Mouse (Mus musculus) liver, embryonic 16.5 days (tissue): Measurements from ENCODE around the gene Rps27rt. TPM values are rescaled to one million over a fixed set of nuclear protein-coding genes. Genes with fewer than 3 reads are reported as not detected.

Experiments
- ATAC-seq: fragments of 200-750 bp; cut with Nextera tagmentation; 2 replicates; pipeline ENCODE4 v1.8.0; 2017; ENCODE audit warnings: low read depth, mild to moderate bottlenecking, moderate number of reproducible peaks, moderate library complexity
- H3K27ac ChIP-seq: fragments of 300-500 bp; sonication (generic); 2 replicates; pipeline ENCODE4 v1.5.1; 2014; ENCODE audit warnings: mild to moderate bottlenecking, low read length
- H3K27me3 ChIP-seq: fragments of 300-500 bp; sonication (generic); 2 replicates; pipeline ENCODE4 v1.6.1; 2014; ENCODE audit warnings: low read depth, low read length, mixed read lengths; ENCODE audit not compliant: control insufficient read depth, insufficient read depth
- H3K36me3 ChIP-seq: fragments of 300-500 bp; sonication (generic); 2 replicates; pipeline ENCODE4 v1.6.1; 2014; ENCODE audit warnings: mild to moderate bottlenecking; ENCODE audit not compliant: control insufficient read depth, insufficient read depth
- H3K4me1 ChIP-seq: fragments of 300-500 bp; sonication (generic); 2 replicates; pipeline ENCODE4 v1.6.1; 2014; ENCODE audit warnings: low read depth, low read length, mixed read lengths; ENCODE audit not compliant: control insufficient read depth
- H3K4me2 ChIP-seq: fragments of 300-500 bp; sonication (generic); 2 replicates; pipeline ENCODE4 v1.6.1; 2014; ENCODE audit warnings: low read depth, low read length, mixed read lengths
- H3K4me3 ChIP-seq: fragments of 300-500 bp; sonication (generic); 2 replicates; pipeline ENCODE4 v1.5.1; 2014; ENCODE audit warnings: low read depth, mild to moderate bottlenecking, low read length
- H3K9ac ChIP-seq: fragments of 300-500 bp; sonication (generic); 2 replicates; pipeline ENCODE4 v1.6.1; 2014; ENCODE audit warnings: low read depth, low read length
- H3K9me3 ChIP-seq: fragments of 300-500 bp; sonication (generic); replicated peaks from 2 replicates; pipeline ENCODE4 v1.6.1; 2016; ENCODE audit warnings: low read length; ENCODE audit not compliant: control insufficient read depth
- WGBS: fragments of 180-500 bp; shearing (Covaris S2); extraction: QIAGEN DNeasy Blood & Tissue Kit; methylation state at CpG from one replicate; pipeline ENCODE4 v1.1.7; 2014; ENCODE audit not compliant: insufficient replicate concordance; 5-methylcytosine and 5-hydroxymethylcytosine counted together
- polyA plus RNA-seq: library from polyadenylated mRNA; unstranded; fragments of >200 nt; fragmentation: Nextera tagmentation; extraction: Ambion mirVana; gene quantifications from 2 replicates; pipeline ENCODE4 v1.2.1, GENCODE M21; 2015

Gene Rps27rt
- polyA plus RNA-seq, 1 experiment from 2014 or later = 96.9 TPM

- Histone ChIP-seq H3K9ac (no peak overlapping the region), H3K4me1 (no peaks in the 10 kb centered on the region), H3K9me3 (no peaks in the 10 kb centered on the region), H3K4me3 (no peak overlapping the region), H3K27ac (no peak overlapping the region), H3K36me3 (no peaks in the 10 kb centered on the region), H3K4me2 (no peak overlapping the region), H3K27me3 (no peaks in the 10 kb centered on the region)
- ATAC-seq = no peak
- WGBS = 52% methylated on average over 3 of the region's 3 CpGs
These were observed 37.9 kb downstream of the Rps27rt start for GRCm38 (mm10) chr9:114944642-114945041.

GRCm38 (mm10) chr9:114936687-114937086 lies 45.9 kb downstream of the Rps27rt start:
- WGBS = 54% methylated on average over 2 of the region's 2 CpGs
- H3K4me2 ChIP-seq = no peak overlapping the region
- no peak overlapping the region for H3K9ac ChIP-seq
- no peaks in the 10 kb centered on the region for H3K27me3 ChIP-seq
- no peaks in the 10 kb centered on the region for H3K36me3 ChIP-seq
- peaks cover 10% of the 10 kb centered on the region for H3K4me1 ChIP-seq
- H3K4me3 ChIP-seq = no peak overlapping the region
- no peaks in the 10 kb centered on the region for H3K9me3 ChIP-seq
- H3K27ac ChIP-seq = no peak overlapping the region
- no peak for ATAC-seq

GRCm38 (mm10) chr9:114935321-114935720 lies 47.2 kb downstream of the Rps27rt start:
- Histone ChIP-seq H3K9ac (no peak overlapping the region), H3K4me2 (no peak overlapping the region), H3K27ac (no peak overlapping the region), H3K4me3 (no peak overlapping the region), H3K9me3 (no peaks in the 10 kb centered on the region), H3K4me1 (peaks cover 10% of the 10 kb centered on the region), H3K27me3 (no peaks in the 10 kb centered on the region), H3K36me3 (no peaks in the 10 kb centered on the region)
- no peak for ATAC-seq
- 65% methylated on average over 4 of the region's 4 CpGs for WGBS

GRCm38 (mm10) chr9:114934231-114934630 lies 48.3 kb downstream of the Rps27rt start:
- Histone ChIP-seq H3K36me3 (no peaks in the 10 kb centered on the region), H3K4me2 (peak overlapping the region; percentile 81), H3K9me3 (no peaks in the 10 kb centered on the region), H3K27me3 (no peaks in the 10 kb centered on the region), H3K27ac (no peak overlapping the region), H3K9ac (0 out of 2 replicates have a peak overlapping the region, but pooled peaks have one; percentile 9), H3K4me1 (peaks cover 10% of the 10 kb centered on the region), H3K4me3 (peak overlapping the region; percentile 74)
- ATAC-seq = no peak
- WGBS = 43% methylated on average over 11 of the region's 11 CpGs

- Histone ChIP-seq H3K9me3 (no peaks in the 10 kb centered on the region), H3K4me2 (peak within 1 kb of the TSS; percentile 81), H3K9ac (peak within 1 kb of the TSS; percentile 68), H3K4me1 (peaks cover 10% of the 10 kb centered on the region), H3K27me3 (no peaks in the 10 kb centered on the region), H3K27ac (peak within 1 kb of the TSS; percentile 80), H3K36me3 (no peaks in the 10 kb centered on the region), H3K4me3 (peak within 1 kb of the TSS; percentile 74)
- peak; percentile 98 for ATAC-seq
- WGBS = under 1% methylated on average over 30 of the region's 30 CpGs
These were observed 48.8 kb downstream of the Rps27rt start, which contains the start of gene Gpd1l for GRCm38 (mm10) chr9:114933723-114934171. Gene Gpd1l (minus strand): TSS chr9:114933987.

- peaks cover 10% of the 10 kb centered on the region for H3K4me1 ChIP-seq
- no peaks in the 10 kb centered on the region for H3K9me3 ChIP-seq
- H3K27me3 ChIP-seq = no peaks in the 10 kb centered on the region
- H3K36me3 ChIP-seq = no peaks in the 10 kb centered on the region
- peak overlapping the region; percentile 74 for H3K4me3 ChIP-seq
- ATAC-seq = peak; percentile 25
- peak overlapping the region; percentile 81 for H3K4me2 ChIP-seq
- H3K9ac ChIP-seq = peak overlapping the region; percentile 68
- peak overlapping the region; percentile 80 for H3K27ac ChIP-seq
- under 1% methylated on average over 50 of the region's 50 CpGs for WGBS
These were observed 49.4 kb downstream of the Rps27rt start for GRCm38 (mm10) chr9:114933037-114933722.

- H3K9me3 ChIP-seq = no peaks in the 10 kb centered on the region
- no peak overlapping the region for H3K27ac ChIP-seq
- H3K36me3 ChIP-seq = no peaks in the 10 kb centered on the region
- no peaks in the 10 kb centered on the region for H3K27me3 ChIP-seq
- peak overlapping the region; percentile 74 for H3K4me3 ChIP-seq
- no peak for ATAC-seq
- peaks cover 10% of the 10 kb centered on the region for H3K4me1 ChIP-seq
- peak overlapping the region; percentile 81 for H3K4me2 ChIP-seq
- WGBS = 14% methylated on average over 13 of the region's 13 CpGs
- H3K9ac ChIP-seq = peak overlapping the region; percentile 68
These were observed 49.9 kb downstream of the Rps27rt start for GRCm38 (mm10) chr9:114932607-114933006.

Other genes starting within 250 kb of the Rps27rt start
- 48.4 and 50.5 TPM in 2 replicates for gene Cmtm7, start 200.9 kb downstream of the Rps27rt start, polyA plus RNA-seq
- gene Cmtm8, start 138.6 kb downstream of the Rps27rt start, polyA plus RNA-seq = 57.6 and 62.3 TPM in 2 replicates
- 6.0 and 6.4 TPM in 2 replicates for gene Gpd1l, start 48.8 kb downstream of the Rps27rt start, polyA plus RNA-seq
- gene Osbpl10, start 4.2 kb downstream of the Rps27rt start, polyA plus RNA-seq = 0.11 TPM in 1 of 2 replicates, not detected in the other